Mouse (Mus musculus) kidney, adult 8-10 months (tissue): ENCODE measurements around the gene Adam12.

ENCODE experiments used
- DNase-seq, 2 experiments: peaks; one replicate each; pipeline ENCODE4 v3.0.0; 2022

The Adam12 gene

DNA sequence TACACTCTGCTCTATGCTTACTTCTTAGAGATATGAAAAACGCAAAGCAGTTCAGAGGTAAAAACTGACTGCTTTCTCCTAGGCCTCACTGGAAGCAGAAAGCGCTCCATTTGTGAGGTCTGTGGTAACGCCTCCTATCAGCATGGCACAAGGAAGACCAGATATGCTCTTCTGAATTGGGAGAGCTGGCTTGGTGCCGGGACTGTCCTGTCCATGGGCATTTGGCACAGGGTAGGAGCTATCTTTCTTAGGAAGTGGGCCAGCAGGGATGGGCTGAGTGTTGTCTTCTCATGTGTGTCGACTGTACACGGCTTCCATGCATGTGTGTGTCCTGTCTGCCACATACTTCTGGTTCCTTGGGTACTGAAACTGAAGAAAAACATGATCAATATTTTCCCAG is 369.7 kb downstream of the Adam12 start:
- DNase-seq: no peak

DNA sequence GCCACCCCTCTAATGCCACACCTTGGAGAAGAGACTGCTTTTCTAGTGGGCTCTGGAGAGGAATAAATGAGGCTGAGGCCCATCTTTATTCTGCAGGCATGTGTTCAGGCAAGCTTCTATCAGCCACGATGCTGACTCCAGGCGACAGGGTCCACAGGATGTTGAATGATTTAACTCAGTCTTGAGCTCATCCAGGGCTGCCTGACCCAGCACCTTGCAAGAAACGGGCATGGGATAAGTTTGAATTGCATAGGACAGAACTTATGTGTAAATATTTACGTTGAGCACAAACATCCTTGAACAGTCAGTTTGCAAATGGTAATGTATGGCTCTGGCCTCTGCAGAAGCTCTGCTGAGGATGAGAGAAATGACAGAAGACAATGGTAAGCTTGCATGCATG is 372.4 kb downstream of the Adam12 start:
- DNase-seq: no peak

DNA sequence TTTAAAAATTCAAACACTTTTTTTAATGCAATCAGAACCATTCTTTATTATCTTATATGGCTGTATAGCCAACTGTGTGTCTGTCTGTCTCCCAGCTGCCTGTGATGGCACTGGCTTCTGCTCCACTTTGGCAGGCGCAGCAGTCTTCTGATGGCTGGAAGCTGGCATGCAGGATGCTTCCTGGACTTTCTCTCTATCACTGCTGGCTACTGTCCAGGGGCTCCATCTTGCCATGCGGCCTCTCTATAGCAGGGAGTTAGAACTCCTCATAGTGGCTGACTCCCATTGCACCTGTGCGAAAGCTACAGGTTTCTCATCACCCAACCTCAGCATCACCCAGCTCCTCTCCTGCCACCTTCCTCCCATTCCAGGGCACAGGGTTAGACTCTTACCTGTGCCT is 373.4 kb downstream of the Adam12 start:
- DNase-seq: no peak

DNA sequence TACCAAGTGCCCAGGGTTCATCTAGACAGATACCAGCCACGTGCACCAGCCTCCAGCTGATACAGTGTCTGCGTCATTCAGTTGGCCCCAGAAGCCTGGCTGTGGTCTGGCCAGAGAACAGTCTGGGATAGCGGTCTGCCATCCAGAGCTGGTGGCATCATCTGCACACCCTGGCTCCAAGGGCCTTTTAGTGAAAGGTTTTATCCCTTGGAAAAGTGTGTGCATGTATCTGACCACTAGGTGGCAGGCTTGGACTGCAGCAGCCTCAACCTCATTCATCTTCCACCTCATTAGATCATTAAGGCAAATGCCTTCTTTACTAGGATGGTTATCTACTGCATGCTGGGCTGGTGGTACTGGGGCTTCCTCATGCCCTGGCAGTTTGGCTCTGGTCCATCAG is 375.7 kb downstream of the Adam12 start:
- peak; percentile 63 to 72 for DNase-seq

DNA sequence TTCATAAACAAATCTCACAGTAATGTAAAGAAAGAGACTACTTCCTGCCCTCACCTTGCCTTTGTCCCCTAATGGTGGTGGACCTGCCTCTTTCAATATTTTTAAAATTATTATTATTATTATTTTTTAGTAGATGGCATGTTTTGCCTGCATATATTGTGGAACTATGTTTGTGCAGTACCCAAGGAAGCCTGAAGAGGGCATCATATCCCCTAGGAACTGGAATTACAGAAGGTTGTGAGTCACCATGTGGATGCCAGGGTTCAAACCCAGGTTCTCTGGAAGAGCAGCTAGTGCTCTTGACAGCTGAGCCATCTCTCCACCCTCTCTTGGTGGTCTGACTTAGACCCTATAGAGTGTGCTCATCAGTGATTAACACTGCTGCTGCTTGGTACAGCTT is 381.2 kb downstream of the Adam12 start:
- no peak for DNase-seq

DNA sequence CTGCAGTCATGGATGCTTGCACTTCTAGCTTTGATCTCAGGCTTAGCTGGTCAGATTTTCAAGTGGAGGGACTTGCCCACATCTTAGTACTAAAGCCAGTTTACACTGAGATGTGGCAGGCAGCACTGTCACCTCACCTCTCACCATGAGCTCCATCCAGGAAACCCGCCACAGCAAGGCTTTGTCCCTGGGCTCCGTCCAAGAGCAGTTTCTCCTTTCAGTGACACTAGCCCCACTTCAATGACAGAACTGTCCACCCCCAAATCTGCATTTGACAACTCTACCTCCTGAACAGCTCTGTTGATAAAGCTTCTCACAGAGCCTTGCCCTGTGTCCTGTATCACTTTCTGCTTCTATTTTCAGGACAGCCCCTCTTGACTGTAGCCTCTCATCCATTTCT is 383.8 kb downstream of the Adam12 start:
- no peak for DNase-seq

DNA sequence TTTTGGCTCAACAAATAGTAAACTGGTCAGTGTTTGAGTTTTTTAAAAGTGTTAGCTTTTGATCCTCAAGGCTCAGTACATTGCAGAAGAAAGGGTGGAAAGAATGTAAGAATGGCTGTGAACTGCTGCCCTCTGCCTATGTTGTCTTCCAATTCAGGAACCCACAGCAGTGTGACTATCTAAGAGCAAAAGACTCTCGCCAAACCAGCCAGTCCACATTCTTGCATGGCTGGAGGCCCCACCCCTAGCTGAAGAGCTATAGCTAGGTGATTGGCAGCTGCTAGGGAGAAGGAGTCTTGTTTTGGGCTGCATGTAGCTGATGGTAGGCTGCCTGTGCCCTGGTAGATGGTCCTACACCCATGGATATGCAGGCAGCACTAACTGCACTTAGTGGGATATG is 384.8 kb downstream of the Adam12 start:
- peak; percentile 16 to 20 for DNase-seq

DNA sequence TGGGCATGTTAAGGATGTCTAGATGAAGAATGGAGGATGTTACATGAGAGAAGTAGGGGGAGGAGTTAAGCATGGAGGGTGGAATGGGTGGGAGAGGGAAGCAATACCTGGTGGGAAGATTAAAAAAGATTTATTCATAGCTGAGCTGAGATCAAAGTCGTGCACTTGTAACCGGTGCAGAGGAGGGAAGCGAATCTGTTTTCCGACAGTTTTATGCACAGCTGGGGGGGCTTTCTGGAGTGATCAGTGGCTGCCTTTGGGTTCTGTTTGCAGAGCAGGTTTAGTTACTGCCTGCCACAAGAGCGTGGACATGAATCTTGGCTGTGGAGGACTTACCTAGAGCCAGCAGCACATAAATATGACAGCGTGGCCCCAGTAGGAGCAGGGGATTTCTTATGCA is 389.9 kb downstream of the Adam12 start:
- no peak for DNase-seq

DNA sequence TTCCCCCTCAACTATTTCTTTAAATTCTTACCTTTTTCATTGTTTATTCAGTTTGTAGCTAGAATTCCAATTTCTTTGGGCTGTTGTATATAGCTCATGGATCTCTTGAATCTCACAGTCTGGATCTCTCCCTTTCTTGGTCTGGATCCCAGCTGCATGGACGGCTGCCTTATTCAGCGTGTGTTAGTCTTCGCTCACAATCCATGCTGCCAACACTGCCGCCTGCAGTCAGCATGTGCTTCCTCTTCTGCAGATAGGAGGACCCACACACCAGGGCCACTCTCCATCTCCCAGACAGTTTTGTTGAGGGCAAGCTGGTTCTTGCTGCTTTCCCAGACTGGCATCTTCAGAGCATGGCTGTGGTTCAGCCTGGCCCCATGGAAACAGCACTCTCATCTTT is 392.4 kb downstream of the Adam12 start:
- no peak for DNase-seq
